Mouse (Mus musculus) G1E-ER4 (cell line): ENCODE measurements around the gene Rho. TPM values are rescaled to one million over a fixed set of nuclear protein-coding genes. Genes with fewer than 3 reads are reported as not detected.

Experiments
- GATA1 ChIP-seq: IDR thresholded peaks from one replicate; pipeline ENCODE4 v1.8.0; 2012; ENCODE audit warnings: low read length, inconsistent platforms
- polyA plus RNA-seq: library from polyadenylated mRNA; stranded (reverse); fragments of >175 nt; gene quantifications from 2 replicates; pipeline ENCODE4 v1.2.3, GENCODE M21; 2012

The Rho gene
- polyA plus RNA-seq, 1 experiment, result not detected

- no peak for TF ChIP-seq GATA1
These were observed 30.2 kb downstream of the Rho start for GRCm38 (mm10) chr6:115961743-115962142.

GRCm38 (mm10) chr6:115962439-115963085 lies 31.0 kb downstream of the Rho start:
- TF ChIP-seq GATA1, result no peak

GRCm38 (mm10) chr6:115963656-115964055 lies 32.1 kb downstream of the Rho start:
- TF ChIP-seq GATA1, result no peak

GRCm38 (mm10) chr6:115966227-115966966 lies 34.8 kb downstream of the Rho start:
- TF ChIP-seq GATA1, result no peak

GRCm38 (mm10) chr6:115967291-115967880 lies 35.8 kb downstream of the Rho start:
- no peak for TF ChIP-seq GATA1

- no peak for TF ChIP-seq GATA1
These were observed 36.5 kb downstream of the Rho start for GRCm38 (mm10) chr6:115968086-115968485.

- TF ChIP-seq GATA1, result no peak
These were observed 37.2 kb downstream of the Rho start for GRCm38 (mm10) chr6:115968700-115969099.

GRCm38 (mm10) chr6:115969103-115969502 lies 37.6 kb downstream of the Rho start:
- no peak for TF ChIP-seq GATA1

GRCm38 (mm10) chr6:115969952-115970351 lies 38.4 kb downstream of the Rho start:
- no peak for TF ChIP-seq GATA1

GRCm38 (mm10) chr6:115971273-115972060 lies 39.9 kb downstream of the Rho start:
- TF ChIP-seq GATA1, result no peak

- TF ChIP-seq GATA1, result no peak
These were observed 40.7 kb downstream of the Rho start for GRCm38 (mm10) chr6:115972083-115972764.

GRCm38 (mm10) chr6:115973139-115973875 lies 41.8 kb downstream of the Rho start:
- TF ChIP-seq GATA1, result no peak

- no peak for TF ChIP-seq GATA1
These were observed 42.5 kb downstream of the Rho start for GRCm38 (mm10) chr6:115973881-115974662.

GRCm38 (mm10) chr6:115975606-115976005 lies 44.1 kb downstream of the Rho start:
- TF ChIP-seq GATA1, result no peak

GRCm38 (mm10) chr6:115977810-115978209 lies 46.3 kb downstream of the Rho start:
- no peak for TF ChIP-seq GATA1
